Mouse (Mus musculus): ENCODE data around the gene Gpx2. TPM values are rescaled to one million over a fixed set of nuclear protein-coding genes. Genes with fewer than 3 reads are reported as not detected.
A peak's percentile ranks its signal among the peaks of the same experiment; 100 is the strongest.

The Gpx2 gene
- polyA plus RNA-seq, 1 experiment from 2014 or later = 0.10 TPM

- Histone ChIP-seq H3K27ac (replicated peaks) (no peak overlapping the region), H3K9ac (no peak overlapping the region), H3K27me3 (no peaks in the 10 kb centered on the region), H3K36me3 (peaks cover 4% of the 10 kb centered on the region), H3K4me3 (no peak overlapping the region), H3K9me3 (no peaks in the 10 kb centered on the region), H3K4me1 (replicated peaks) (no peaks in the 10 kb centered on the region), H3K4me2 (no peak overlapping the region)
- ATAC-seq (ENCODE audit: low read depth) = no peak
- WGBS = 84% methylated on average over 3 of the region's 3 CpGs
Measured at GRCm38 (mm10) chr12:76774652-76775051, 20.7 kb downstream of the Gpx2 start.

GRCm38 (mm10) chr12:76771540-76771939 is 23.8 kb downstream of the Gpx2 start:
- ATAC-seq (ENCODE audit: low read depth) = no peak
- no peak overlapping the region for H3K9ac ChIP-seq
- peaks cover 2% of the 10 kb centered on the region; the same call in 1 of the 2 replicates for H3K4me1 ChIP-seq (replicated peaks)
- no peaks in the 10 kb centered on the region for H3K9me3 ChIP-seq
- no peak overlapping the region for H3K4me2 ChIP-seq
- WGBS = 89% methylated on average over 5 of the region's 5 CpGs
- no peak overlapping the region for H3K4me3 ChIP-seq
- no peaks in the 10 kb centered on the region for H3K27me3 ChIP-seq
- no peaks in the 10 kb centered on the region; the same call in 1 of the 2 replicates for H3K36me3 ChIP-seq
- no peak overlapping the region for H3K27ac ChIP-seq (replicated peaks)

GRCm38 (mm10) chr12:76770841-76771500 is 24.4 kb downstream of the Gpx2 start:
- Histone ChIP-seq H3K27me3 (no peaks in the 10 kb centered on the region), H3K9ac (no peak overlapping the region), H3K4me2 (no peak overlapping the region), H3K4me3 (no peak overlapping the region), H3K36me3 (no peaks in the 10 kb centered on the region; the same call in 1 of the 2 replicates), H3K9me3 (no peaks in the 10 kb centered on the region), H3K27ac (replicated peaks) (no peak overlapping the region), H3K4me1 (replicated peaks) (peaks cover 7% of the 10 kb centered on the region)
- 88% methylated on average over 5 of the region's 5 CpGs for WGBS
- no peak for ATAC-seq (ENCODE audit: low read depth)

- ATAC-seq (ENCODE audit: low read depth) = peak; percentile 54
- H3K4me2 ChIP-seq = peak overlapping the region; percentile 64
- H3K36me3 ChIP-seq = no peaks in the 10 kb centered on the region
- peaks cover 13% of the 10 kb centered on the region for H3K4me1 ChIP-seq (replicated peaks)
- no peaks in the 10 kb centered on the region for H3K9me3 ChIP-seq
- H3K4me3 ChIP-seq = peak overlapping the region; percentile 64
- peak overlapping the region; percentile 80 for H3K27ac ChIP-seq (replicated peaks)
- WGBS = 29% methylated on average over 20 of the region's 20 CpGs
- H3K27me3 ChIP-seq = no peaks in the 10 kb centered on the region
- H3K9ac ChIP-seq = peak overlapping the region; percentile 78
Measured at GRCm38 (mm10) chr12:76765901-76766630, 29.3 kb downstream of the Gpx2 start.

GRCm38 (mm10) chr12:76765354-76765851 is 30.0 kb downstream of the Gpx2 start, which contains the start of the genes Churc1 and Fntb:
Gene Churc1 (plus strand): TSS chr12:76765538.
Gene Fntb (plus strand): TSS chr12:76765589.
- no peaks in the 10 kb centered on the region for H3K36me3 ChIP-seq
- ATAC-seq (ENCODE audit: low read depth) = peak; percentile 95
- WGBS = under 1% methylated on average over 31 of the region's 31 CpGs
- H3K27me3 ChIP-seq = no peaks in the 10 kb centered on the region
- H3K9ac ChIP-seq = peak within 1 kb of the TSS; percentile 78
- H3K4me2 ChIP-seq = peak within 1 kb of the TSS; percentile 64
- peak within 1 kb of the TSS; percentile 64 for H3K4me3 ChIP-seq
- H3K27ac ChIP-seq (replicated peaks) = peak within 1 kb of the TSS; percentile 80
- peaks cover 13% of the 10 kb centered on the region for H3K4me1 ChIP-seq (replicated peaks)
- H3K9me3 ChIP-seq = no peaks in the 10 kb centered on the region

GRCm38 (mm10) chr12:76752652-76753318 is 42.6 kb downstream of the Gpx2 start:
- H3K36me3 ChIP-seq = no peaks in the 10 kb centered on the region
- H3K4me1 ChIP-seq (replicated peaks) = no peaks in the 10 kb centered on the region
- no peak overlapping the region for H3K4me2 ChIP-seq
- no peak overlapping the region for H3K4me3 ChIP-seq
- no peak overlapping the region for H3K9ac ChIP-seq
- no peak for ATAC-seq (ENCODE audit: low read depth)
- no peak overlapping the region for H3K27ac ChIP-seq (replicated peaks)
- 47% methylated on average over 14 of the region's 14 CpGs for WGBS
- no peaks in the 10 kb centered on the region for H3K27me3 ChIP-seq
- H3K9me3 ChIP-seq = no peaks in the 10 kb centered on the region

- Histone ChIP-seq H3K36me3 (no peaks in the 10 kb centered on the region), H3K9me3 (no peaks in the 10 kb centered on the region), H3K27me3 (no peaks in the 10 kb centered on the region), H3K27ac (replicated peaks) (no peak overlapping the region), H3K4me2 (no peak overlapping the region), H3K4me3 (no peak overlapping the region), H3K9ac (no peak overlapping the region), H3K4me1 (replicated peaks) (no peaks in the 10 kb centered on the region)
- no peak for ATAC-seq (ENCODE audit: low read depth)
- WGBS = 81% methylated on average over 16 of the region's 16 CpGs
Measured at GRCm38 (mm10) chr12:76750866-76751459, 44.4 kb downstream of the Gpx2 start.

Other genes starting within 250 kb of the Gpx2 start
- gene Sptb, start 85.0 kb downstream of the Gpx2 start, polyA plus RNA-seq (2015; fragmentation: Nextera tagmentation; extraction: Ambion mirVana) = 2.7 TPM in 2 replicates
- gene Churc1, start 30.0 kb downstream of the Gpx2 start, polyA plus RNA-seq (2015; fragmentation: Nextera tagmentation; extraction: Ambion mirVana) = 145 and 158 TPM in 2 replicates
- 39.7 and 39.9 TPM in 2 replicates for gene Fntb, start 30.0 kb downstream of the Gpx2 start, polyA plus RNA-seq (2015; fragmentation: Nextera tagmentation; extraction: Ambion mirVana)
- 25.3 and 28.0 TPM in 2 replicates for gene Rab15, start 27.4 kb upstream of the Gpx2 start, polyA plus RNA-seq (2015; fragmentation: Nextera tagmentation; extraction: Ambion mirVana)
- 14.5 and 17.8 TPM in 2 replicates for gene Max, start 166.6 kb upstream of the Gpx2 start, polyA plus RNA-seq (2015; fragmentation: Nextera tagmentation; extraction: Ambion mirVana)